Mouse (Mus musculus): ENCODE measurements around the gene Gstm3.
A peak's percentile ranks its signal among the peaks of the same experiment; 100 is the strongest.
"Not testable (repeated sequence)": the region's sequence is repeated elsewhere in the genome, so short reads cannot be mapped to it uniquely, and the experiment has no call there.

Gene Gstm3

GRCm38 (mm10) chr3:107974237-107974636 is 5.2 kb upstream of the Gstm3 start:
- DNase-seq (ENCODE audit: low read depth), result no peak

- no peak for DNase-seq (ENCODE audit: low read depth)
These were observed 3.0 kb upstream of the Gstm3 start for GRCm38 (mm10) chr3:107972070-107972469.

- not testable (repeated sequence) for DNase-seq (ENCODE audit: low read depth)
These were observed 2.0 kb upstream of the Gstm3 start for GRCm38 (mm10) chr3:107971101-107971500.

- DNase-seq (ENCODE audit: low read depth), result no peak
These were observed 2.5 kb downstream of the Gstm3 start for GRCm38 (mm10) chr3:107966631-107967030.

GRCm38 (mm10) chr3:107965592-107965991 is 3.5 kb downstream of the Gstm3 start:
- no peak for DNase-seq (ENCODE audit: low read depth)

GRCm38 (mm10) chr3:107964656-107965308 is 4.3 kb downstream of the Gstm3 start:
- DNase-seq (ENCODE audit: low read depth), result peak; percentile 17

GRCm38 (mm10) chr3:107964026-107964425 is 5.1 kb downstream of the Gstm3 start:
- no peak for DNase-seq (ENCODE audit: low read depth)

- DNase-seq (ENCODE audit: low read depth), result not testable (repeated sequence)
These were observed 13.8 kb downstream of the Gstm3 start for GRCm38 (mm10) chr3:107955260-107955659.

GRCm38 (mm10) chr3:107953906-107954305 is 15.2 kb downstream of the Gstm3 start:
- DNase-seq (ENCODE audit: low read depth), result no peak

- peak; percentile 25 for DNase-seq (ENCODE audit: low read depth)
These were observed 15.7 kb downstream of the Gstm3 start for GRCm38 (mm10) chr3:107953328-107953755.

GRCm38 (mm10) chr3:107950531-107950930 is 18.6 kb downstream of the Gstm3 start:
- no peak for DNase-seq (ENCODE audit: low read depth)

- not testable (repeated sequence) for DNase-seq (ENCODE audit: low read depth)
These were observed 19.6 kb downstream of the Gstm3 start for GRCm38 (mm10) chr3:107949461-107949860.

- DNase-seq (ENCODE audit: low read depth), result no peak
These were observed 23.4 kb downstream of the Gstm3 start for GRCm38 (mm10) chr3:107945729-107946128.

- no peak for DNase-seq (ENCODE audit: low read depth)
These were observed 25.7 kb downstream of the Gstm3 start, which contains the start of gene Gstm6 for GRCm38 (mm10) chr3:107943239-107943990. Gene Gstm6, minus strand, starts transcription at chr3:107943749.

GRCm38 (mm10) chr3:107941261-107941660 is 27.8 kb downstream of the Gstm3 start:
- DNase-seq (ENCODE audit: low read depth), result no peak

GRCm38 (mm10) chr3:107940524-107940923 is 28.6 kb downstream of the Gstm3 start:
- no peak for DNase-seq (ENCODE audit: low read depth)

GRCm38 (mm10) chr3:107939830-107940229 is 29.3 kb downstream of the Gstm3 start:
- no peak for DNase-seq (ENCODE audit: low read depth)

- no peak for DNase-seq (ENCODE audit: low read depth)
These were observed 29.7 kb downstream of the Gstm3 start for GRCm38 (mm10) chr3:107939403-107939802.

GRCm38 (mm10) chr3:107935888-107936287 is 33.2 kb downstream of the Gstm3 start:
- DNase-seq (ENCODE audit: low read depth), result no peak

- no peak for DNase-seq (ENCODE audit: low read depth)
These were observed 33.8 kb downstream of the Gstm3 start for GRCm38 (mm10) chr3:107935268-107935667.

- no peak for DNase-seq (ENCODE audit: low read depth)
These were observed 37.0 kb downstream of the Gstm3 start for GRCm38 (mm10) chr3:107932128-107932527.

- peak; percentile 81 for DNase-seq (ENCODE audit: low read depth)
These were observed 37.4 kb downstream of the Gstm3 start, which contains the start of gene Gstm7 for GRCm38 (mm10) chr3:107931670-107932069. Gene Gstm7, minus strand, starts transcription at chr3:107931817.

GRCm38 (mm10) chr3:107931134-107931533 is 37.9 kb downstream of the Gstm3 start:
- no peak for DNase-seq (ENCODE audit: low read depth)

Measured in c-Kit-positive CD71-positive TER-119-negative erythroid progenitor cells, embryonic 14.5 days (primary cell).